Mouse (Mus musculus) liver, postnatal 0 days (tissue): ENCODE measurements around the gene Pde4b.

Experiments used
- CTCF ChIP-seq: sonication (generic); IDR thresholded peaks from 2 replicates; pipeline ENCODE4 v1.5.1; 2016; ENCODE audit warnings: antibody characterized with exemption, low read depth
- EP300 ChIP-seq: IDR thresholded peaks from 2 replicates; pipeline ENCODE4 v1.6.1; 2016; ENCODE audit warnings: antibody characterized with exemption, low read depth, mild to moderate bottlenecking

DNA sequence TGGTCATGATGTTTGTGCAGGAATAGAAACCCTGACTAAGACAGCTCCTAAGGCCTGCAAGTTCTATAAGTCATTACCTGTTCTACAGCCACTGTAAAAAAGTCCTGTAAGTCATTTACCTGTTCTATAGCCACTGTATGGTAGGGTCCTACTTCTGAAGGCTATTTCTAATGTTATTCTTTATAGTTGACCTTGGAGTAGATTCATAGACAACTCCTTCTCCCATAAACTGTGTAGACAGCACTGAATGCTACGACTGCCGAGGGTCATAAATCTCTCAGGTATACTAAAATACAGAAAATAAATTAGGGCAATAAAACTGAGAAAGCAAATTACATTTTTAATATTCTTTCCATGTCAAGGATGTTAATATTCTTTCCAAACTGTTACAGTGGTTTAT is 26.0 kb upstream of the Pde4b start:
- TF ChIP-seq CTCF (no peak), EP300 (no peak)
